Mouse (Mus musculus) 416B (cell line): ENCODE results near the gene Olfr130.

Experiments used
- DNase-seq: peaks from one replicate; pipeline ENCODE4 v3.0.0; 2011; ENCODE audit warnings: low read depth

The Olfr130 gene

DNA sequence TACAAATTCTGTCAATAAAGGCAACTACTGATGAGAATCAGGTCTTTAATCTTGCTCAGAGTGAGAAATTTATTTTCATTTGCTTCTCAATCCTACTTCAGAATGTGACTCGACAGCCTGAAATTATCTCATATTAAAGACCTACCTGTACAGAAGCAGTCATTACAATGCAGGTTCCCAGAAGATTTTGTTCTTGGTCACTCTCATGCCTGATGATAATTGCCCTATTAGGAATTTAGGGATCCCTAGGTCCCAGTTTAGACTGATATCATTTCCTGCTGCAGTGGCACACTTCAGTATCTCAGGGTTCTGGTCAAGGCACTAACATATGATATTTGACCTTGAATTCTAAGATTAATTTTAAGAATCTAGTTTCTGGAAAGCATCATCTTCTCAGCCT lies at the start of gene Olfr130:
Gene Olfr130 (plus strand): TSS at position 301 of the 400 bp plus-strand sequence.
- no peak for DNase-seq

DNA sequence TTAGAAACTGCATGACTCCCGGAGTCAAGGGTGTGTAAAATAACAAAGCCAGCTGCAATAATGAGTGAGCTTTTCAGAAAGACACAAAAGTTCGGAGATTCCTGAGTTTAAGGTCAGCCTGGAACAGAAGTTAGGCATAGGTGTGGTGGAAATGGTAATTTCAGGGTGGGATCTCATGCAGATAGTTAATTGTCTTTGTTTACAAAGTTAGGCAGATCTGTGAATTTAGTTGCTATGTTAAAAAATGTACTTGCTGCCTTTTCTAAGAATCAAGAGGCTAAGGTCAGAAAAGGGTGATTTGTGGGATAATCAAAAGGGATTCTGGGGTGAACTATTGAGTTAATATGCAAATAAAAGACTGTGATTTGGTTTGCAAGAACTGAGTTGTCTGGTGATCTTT lies 47.4 kb upstream of the Olfr130 start:
- no peak for DNase-seq

DNA sequence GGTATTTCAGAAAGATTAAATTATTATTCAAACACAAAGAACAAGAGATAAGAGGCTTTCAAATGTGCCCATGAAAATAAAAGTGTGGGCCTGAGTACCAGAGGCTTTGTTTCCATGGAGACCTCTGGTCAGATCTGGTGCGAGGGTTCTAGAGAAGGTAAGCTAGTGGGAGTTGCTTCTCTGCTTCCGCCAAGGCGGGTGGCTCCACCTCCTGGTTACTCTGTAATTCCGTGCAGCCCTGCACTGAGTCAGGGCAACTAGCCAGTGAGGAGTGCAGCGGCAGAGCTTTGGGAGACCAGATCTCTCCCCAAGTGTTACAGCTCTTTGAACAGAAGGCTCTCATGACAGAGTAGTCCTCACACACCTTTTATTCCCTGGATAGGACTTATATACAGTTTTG lies 37.4 kb upstream of the Olfr130 start:
- DNase-seq = no peak

DNA sequence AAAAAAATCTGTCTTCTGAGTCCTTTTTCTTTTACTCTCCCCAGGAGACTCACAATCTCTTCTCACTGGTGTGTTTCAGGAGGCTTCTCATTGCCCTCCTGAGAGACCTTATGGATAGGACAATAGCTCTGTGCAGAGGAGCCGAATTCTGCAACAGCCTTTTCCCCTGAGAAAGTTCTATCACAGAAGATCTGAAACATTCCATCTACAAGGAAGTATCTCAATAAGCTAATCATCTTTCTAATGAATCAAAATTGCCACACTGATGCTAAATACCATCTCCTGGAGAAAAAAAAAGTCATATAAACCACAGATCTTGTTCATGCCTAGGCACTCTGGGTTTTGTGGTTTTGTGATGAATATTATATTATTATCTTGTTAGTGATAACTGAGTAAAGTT lies 3.7 kb upstream of the Olfr130 start, which contains the start of gene Olfr129:
Gene Olfr129 (minus strand): TSS at position 101 of the 400 bp plus-strand sequence.
- no peak for DNase-seq

DNA sequence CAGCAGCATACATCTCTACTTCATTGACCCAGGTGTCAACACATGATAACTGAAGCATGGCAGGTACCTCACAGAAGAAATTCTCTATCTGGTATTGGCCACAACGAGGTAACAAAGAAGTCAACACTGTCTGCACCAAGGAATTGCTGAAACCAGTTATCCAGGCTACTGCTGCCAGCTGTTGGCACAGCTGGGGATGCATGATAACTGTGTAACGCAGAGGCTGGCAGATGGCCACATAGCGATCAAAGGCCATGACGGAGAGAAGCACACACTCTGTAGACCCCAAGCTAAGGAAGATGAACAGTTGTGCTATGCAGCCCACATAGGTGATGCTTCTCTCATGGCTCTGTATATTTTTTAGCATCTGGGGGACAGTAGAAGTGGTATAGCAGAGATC lies 18.6 kb downstream of the Olfr130 start:
- no peak for DNase-seq

DNA sequence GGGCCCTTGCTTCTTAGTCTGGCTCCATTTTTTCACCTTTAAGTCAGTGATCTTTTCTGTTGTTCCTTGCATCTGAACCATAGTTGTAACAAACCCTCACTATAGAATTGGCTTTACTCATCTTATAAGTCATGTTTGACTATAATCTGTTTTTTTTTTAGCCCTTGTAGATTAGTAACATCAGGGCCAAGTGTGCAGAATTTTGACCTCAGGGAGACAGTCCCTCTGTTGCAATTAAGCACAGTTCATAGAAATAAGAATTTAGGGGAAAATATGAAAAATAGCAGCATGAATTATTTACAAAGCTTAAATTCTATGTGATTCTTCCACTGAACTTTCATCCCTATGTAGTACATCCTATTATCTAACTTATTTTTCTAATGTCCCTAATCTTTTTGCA lies 24.9 kb downstream of the Olfr130 start, which contains the start of gene Olfr131:
Gene Olfr131 (minus strand): TSS at position 101 of the 400 bp plus-strand sequence.
- DNase-seq = no peak
